Mouse (Mus musculus): Measurements from ENCODE around the gene Sntg2. TPM values are rescaled to one million over a fixed set of nuclear protein-coding genes. Genes with fewer than 3 reads are reported as not detected.
A peak's percentile ranks its signal among the peaks of the same experiment; 100 is the strongest.

Gene Sntg2
- polyA plus RNA-seq, 1 experiment = 0.88 TPM

GRCm38 (mm10) chr12:30240891-30241290 lies 132.3 kb downstream of the Sntg2 start:
- Histone ChIP-seq H3K4me1 (ENCODE audit: control insufficient read depth, insufficient read depth, low read length) (peaks cover 1% of the 10 kb centered on the region), H3K27ac (ENCODE audit: insufficient read depth, low read depth, low read length) (no peak overlapping the region), H3K4me3 (ENCODE audit: insufficient read depth, low read depth, low read length) (no peak overlapping the region), H3K36me3 (ENCODE audit: control insufficient read depth, insufficient read depth, low read length) (no peaks in the 10 kb centered on the region), H3K27me3 (replicated peaks; ENCODE audit: control insufficient read depth, insufficient read depth, low read length) (no peaks in the 10 kb centered on the region)
- WGBS = 66% methylated on average over 3 of the region's 3 CpGs
- TF ChIP-seq POLR2A (IDR thresholded peaks at IDR 0.05; ENCODE audit: low read depth, low read length) (no peak), CTCF (conservative IDR thresholded peaks at IDR 0.05; ENCODE audit: insufficient read depth, insufficient read length, low read depth, low read length) (no peak)
- peak; percentile 24 for DNase-seq

- Histone ChIP-seq H3K4me3 (ENCODE audit: insufficient read depth, low read depth, low read length) (no peak overlapping the region), H3K36me3 (ENCODE audit: control insufficient read depth, insufficient read depth, low read length) (no peaks in the 10 kb centered on the region), H3K27me3 (replicated peaks; ENCODE audit: control insufficient read depth, insufficient read depth, low read length) (no peaks in the 10 kb centered on the region), H3K4me1 (ENCODE audit: control insufficient read depth, insufficient read depth, low read length) (no peaks in the 10 kb centered on the region), H3K27ac (ENCODE audit: insufficient read depth, low read depth, low read length) (no peak overlapping the region)
- TF ChIP-seq POLR2A (IDR thresholded peaks at IDR 0.05; ENCODE audit: low read depth, low read length) (no peak), CTCF (conservative IDR thresholded peaks at IDR 0.05; ENCODE audit: insufficient read depth, insufficient read length, low read depth, low read length) (no peak)
- 79% methylated on average over 2 of the region's 2 CpGs for WGBS
- no peak for DNase-seq
Observed at GRCm38 (mm10) chr12:30234940-30235339, 138.2 kb downstream of the Sntg2 start.

- 85% methylated on average over 4 of the region's 4 CpGs for WGBS
- TF ChIP-seq CTCF (conservative IDR thresholded peaks at IDR 0.05; ENCODE audit: insufficient read depth, insufficient read length, low read depth, low read length) = no peak
- no peak for TF ChIP-seq POLR2A (IDR thresholded peaks at IDR 0.05; ENCODE audit: low read depth, low read length)
Observed at GRCm38 (mm10) chr12:30228004-30228403, 145.2 kb downstream of the Sntg2 start.

GRCm38 (mm10) chr12:30226247-30226646 lies 146.9 kb downstream of the Sntg2 start:
- 58% methylated on average over 5 of the region's 5 CpGs for WGBS
- H3K27ac ChIP-seq (ENCODE audit: insufficient read depth, low read depth, low read length) = no peak overlapping the region

More at GRCm38 (mm10) chr12:30228004-30228403, 145.2 kb downstream of the Sntg2 start:
- no peaks in the 10 kb centered on the region for H3K36me3 ChIP-seq (ENCODE audit: control insufficient read depth, insufficient read depth, low read length)
- no peaks in the 10 kb centered on the region for H3K27me3 ChIP-seq (replicated peaks; ENCODE audit: control insufficient read depth, insufficient read depth, low read length)
- H3K4me1 ChIP-seq (ENCODE audit: control insufficient read depth, insufficient read depth, low read length) = no peaks in the 10 kb centered on the region
- no peak overlapping the region for H3K27ac ChIP-seq (ENCODE audit: insufficient read depth, low read depth, low read length)
- no peak for DNase-seq
- no peak overlapping the region for H3K4me3 ChIP-seq (ENCODE audit: insufficient read depth, low read depth, low read length)

GRCm38 (mm10) chr12:30216762-30217441 lies 156.3 kb downstream of the Sntg2 start:
- no peaks in the 10 kb centered on the region for H3K4me1 ChIP-seq (ENCODE audit: control insufficient read depth, insufficient read depth, low read length)
- H3K4me3 ChIP-seq (ENCODE audit: insufficient read depth, low read depth, low read length) = no peak overlapping the region
- no peak overlapping the region for H3K27ac ChIP-seq (ENCODE audit: insufficient read depth, low read depth, low read length)
- no peaks in the 10 kb centered on the region for H3K27me3 ChIP-seq (replicated peaks; ENCODE audit: control insufficient read depth, insufficient read depth, low read length)
- no peak for DNase-seq
- TF ChIP-seq POLR2A (IDR thresholded peaks at IDR 0.05; ENCODE audit: low read depth, low read length) (no peak), CTCF (conservative IDR thresholded peaks at IDR 0.05; ENCODE audit: insufficient read depth, insufficient read length, low read depth, low read length) (no peak)
- no peaks in the 10 kb centered on the region for H3K36me3 ChIP-seq (ENCODE audit: control insufficient read depth, insufficient read depth, low read length)
- WGBS = 92% methylated on average over 6 of the region's 6 CpGs

More at GRCm38 (mm10) chr12:30226247-30226646, 146.9 kb downstream of the Sntg2 start:
- Histone ChIP-seq H3K36me3 (ENCODE audit: control insufficient read depth, insufficient read depth, low read length) (no peaks in the 10 kb centered on the region), H3K4me3 (ENCODE audit: insufficient read depth, low read depth, low read length) (no peak overlapping the region), H3K27me3 (replicated peaks; ENCODE audit: control insufficient read depth, insufficient read depth, low read length) (no peaks in the 10 kb centered on the region), H3K4me1 (ENCODE audit: control insufficient read depth, insufficient read depth, low read length) (no peaks in the 10 kb centered on the region)
- no peak for TF ChIP-seq CTCF (conservative IDR thresholded peaks at IDR 0.05; ENCODE audit: insufficient read depth, insufficient read length, low read depth, low read length)
- no peak for TF ChIP-seq POLR2A (IDR thresholded peaks at IDR 0.05; ENCODE audit: low read depth, low read length)
- no peak for DNase-seq

- 50% methylated on average over 2 of the region's 2 CpGs for WGBS
- H3K27me3 ChIP-seq (replicated peaks; ENCODE audit: control insufficient read depth, insufficient read depth, low read length) = no peaks in the 10 kb centered on the region
- H3K27ac ChIP-seq (ENCODE audit: insufficient read depth, low read depth, low read length) = no peak overlapping the region
- peak; percentile 17 for DNase-seq
- no peak for TF ChIP-seq CTCF (conservative IDR thresholded peaks at IDR 0.05; ENCODE audit: insufficient read depth, insufficient read length, low read depth, low read length)
- TF ChIP-seq POLR2A (IDR thresholded peaks at IDR 0.05; ENCODE audit: low read depth, low read length) = no peak
- H3K36me3 ChIP-seq (ENCODE audit: control insufficient read depth, insufficient read depth, low read length) = no peaks in the 10 kb centered on the region
- no peak overlapping the region for H3K4me3 ChIP-seq (ENCODE audit: insufficient read depth, low read depth, low read length)
- no peaks in the 10 kb centered on the region for H3K4me1 ChIP-seq (ENCODE audit: control insufficient read depth, insufficient read depth, low read length)
Observed at GRCm38 (mm10) chr12:30214761-30215160, 158.4 kb downstream of the Sntg2 start.

GRCm38 (mm10) chr12:30210388-30210787 lies 162.8 kb downstream of the Sntg2 start:
- WGBS = 85% methylated on average over 2 of the region's 2 CpGs

More at GRCm38 (mm10) chr12:30210388-30210787, 162.8 kb downstream of the Sntg2 start:
- H3K36me3 ChIP-seq (ENCODE audit: control insufficient read depth, insufficient read depth, low read length) = no peaks in the 10 kb centered on the region
- TF ChIP-seq POLR2A (IDR thresholded peaks at IDR 0.05; ENCODE audit: low read depth, low read length) = no peak
- no peaks in the 10 kb centered on the region for H3K27me3 ChIP-seq (replicated peaks; ENCODE audit: control insufficient read depth, insufficient read depth, low read length)
- no peak overlapping the region for H3K4me3 ChIP-seq (ENCODE audit: insufficient read depth, low read depth, low read length)
- no peaks in the 10 kb centered on the region for H3K4me1 ChIP-seq (ENCODE audit: control insufficient read depth, insufficient read depth, low read length)
- no peak overlapping the region for H3K27ac ChIP-seq (ENCODE audit: insufficient read depth, low read depth, low read length)
- no peak for DNase-seq
